Mouse (Mus musculus): ENCODE data around the gene Sfrp2.

DNA sequence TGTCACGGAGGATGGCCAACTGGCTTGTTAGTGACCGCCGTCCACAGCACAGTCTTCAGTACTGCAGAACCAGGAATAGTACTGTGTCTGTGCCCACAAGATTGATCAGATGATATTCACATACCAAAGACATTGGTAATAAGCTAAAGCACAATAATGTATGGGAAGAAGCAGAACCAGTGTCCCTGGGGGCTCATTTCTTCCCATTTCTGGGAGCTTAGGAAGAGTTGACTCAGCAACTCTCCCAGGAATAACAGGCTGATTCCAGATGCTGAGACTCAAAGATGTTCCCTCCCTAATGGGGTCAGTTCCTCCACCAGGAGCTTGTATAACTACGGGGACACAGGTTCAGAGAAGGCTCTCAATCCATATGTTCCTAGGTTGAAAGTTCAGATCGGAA, 13.9 kb upstream of the Sfrp2 start:
- TF ChIP-seq CTCF (conservative IDR thresholded peaks at IDR 0.05; ENCODE audit: low read length) (no peak), NANOG (IDR thresholded peaks at IDR 0.05; ENCODE audit: borderline replicate concordance, low read length) (no peak), POU5F1 (IDR thresholded peaks at IDR 0.05; ENCODE audit: borderline replicate concordance, low read length) (no peak)

Data from E14TG2a.4 (cell line).